Mouse (Mus musculus) liver, embryonic 15.5 days (tissue): ENCODE data around the gene Rasa2. TPM values are rescaled to one million over a fixed set of nuclear protein-coding genes. Genes with fewer than 3 reads are reported as not detected.
A peak's percentile ranks its signal among the peaks of the same experiment; 100 is the strongest.
"Not testable (repeated sequence)": the region's sequence is repeated elsewhere in the genome, so short reads cannot be mapped to it uniquely, and the experiment has no call there.

Experiments used
- ATAC-seq: fragments of 200-750 bp; cut with Nextera tagmentation; 2 replicates; pipeline ENCODE4 v1.8.0; 2017; ENCODE audit warnings: moderate number of reproducible peaks, mild to moderate bottlenecking, moderate library complexity; ENCODE audit not compliant: insufficient read depth
- H3K27ac ChIP-seq: fragments of 300-500 bp; sonication (generic); replicated peaks from 2 replicates; pipeline ENCODE4 v1.5.1; 2015; ENCODE audit warnings: mild to moderate bottlenecking, inconsistent platforms
- H3K27me3 ChIP-seq: fragments of 300-500 bp; sonication (generic); 2 replicates; pipeline ENCODE4 v1.6.1; 2015; ENCODE audit warnings: mild to moderate bottlenecking, inconsistent platforms
- H3K36me3 ChIP-seq: fragments of 300-500 bp; sonication (generic); replicated peaks from 2 replicates; pipeline ENCODE4 v1.6.1; 2015; ENCODE audit warnings: moderate library complexity, mild to moderate bottlenecking, inconsistent platforms
- H3K4me1 ChIP-seq: fragments of 300-500 bp; sonication (generic); replicated peaks from 2 replicates; pipeline ENCODE4 v1.6.1; 2015; ENCODE audit warnings: inconsistent platforms
- H3K4me2 ChIP-seq: fragments of 300-500 bp; sonication (generic); 2 replicates; pipeline ENCODE4 v1.6.1; 2015; ENCODE audit warnings: moderate library complexity, mild to moderate bottlenecking, inconsistent platforms
- H3K4me3 ChIP-seq: fragments of 300-500 bp; sonication (generic); replicated peaks from 2 replicates; pipeline ENCODE4 v1.5.1; 2015; ENCODE audit warnings: mild to moderate bottlenecking, inconsistent platforms
- H3K9ac ChIP-seq: fragments of 300-500 bp; sonication (generic); 2 replicates; pipeline ENCODE4 v1.6.1; 2015; ENCODE audit warnings: moderate library complexity, mild to moderate bottlenecking, inconsistent platforms
- H3K9me3 ChIP-seq: fragments of 300-500 bp; sonication (generic); replicated peaks from 2 replicates; pipeline ENCODE4 v1.6.1; 2016; ENCODE audit warnings: inconsistent platforms
- WGBS: fragments of 180-500 bp; shearing (Covaris S2); methylation state at CpG from one replicate; pipeline ENCODE4 v1.1.7; 2015; ENCODE audit warnings: mixed read lengths; ENCODE audit not compliant: insufficient replicate concordance; 5-methylcytosine and 5-hydroxymethylcytosine counted together
- polyA plus RNA-seq: library from polyadenylated mRNA; unstranded; fragments of >200 nt; fragmentation: Nextera tagmentation; extraction: Ambion mirVana; gene quantifications from 2 replicates; pipeline ENCODE4 v1.2.1, GENCODE M21; 2015

Gene Rasa2
- polyA plus RNA-seq, 1 experiment from 2014 or later: 2.2 TPM

- 45% methylated on average over 10 of the region's 10 CpGs for WGBS
- Histone ChIP-seq H3K9ac (no peak overlapping the region), H3K4me3 (no peak overlapping the region)
Measured at GRCm38 (mm10) chr9:96538916-96539315, 92.5 kb downstream of the Rasa2 start.

DNA sequence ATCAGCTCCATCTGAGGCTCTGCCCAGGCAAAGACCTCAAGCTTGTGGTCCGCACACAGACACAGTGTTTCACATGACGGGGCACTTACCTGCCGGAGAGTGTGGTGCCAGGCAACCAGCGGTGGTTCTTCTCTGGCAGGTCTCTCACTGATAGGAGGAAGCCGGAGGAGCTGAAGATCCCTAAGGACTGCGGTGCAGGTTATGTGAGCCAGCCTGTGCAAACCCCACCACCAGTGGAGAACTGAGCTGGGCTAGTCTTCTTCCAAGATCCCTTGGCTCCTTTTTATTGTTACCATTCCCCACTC, 93.8 kb downstream of the Rasa2 start:
- peaks cover 18% of the 10 kb centered on the region for H3K4me1 ChIP-seq
- no peaks in the 10 kb centered on the region for H3K9me3 ChIP-seq
- H3K27ac ChIP-seq: no peak overlapping the region
- no peaks in the 10 kb centered on the region for H3K27me3 ChIP-seq
- no peak overlapping the region for H3K9ac ChIP-seq
- no peak for ATAC-seq
- 87% methylated on average over 6 of the region's 6 CpGs for WGBS
- H3K4me3 ChIP-seq: no peak overlapping the region
- H3K4me2 ChIP-seq: peak overlapping the region; percentile 72; the same call in 1 of the 2 replicates
- 0 out of 2 replicates have a peak, but pooled peaks cover 9% of the 10 kb centered on the region for H3K36me3 ChIP-seq

More at GRCm38 (mm10) chr9:96538916-96539315, 92.5 kb downstream of the Rasa2 start:
- peaks cover 14% of the 10 kb centered on the region; the same call in 1 of the 2 replicates for H3K36me3 ChIP-seq
- no peak for ATAC-seq
- no peak overlapping the region for H3K27ac ChIP-seq
- peaks cover 13% of the 10 kb centered on the region for H3K4me1 ChIP-seq
- no peaks in the 10 kb centered on the region for H3K27me3 ChIP-seq
- no peak overlapping the region for H3K4me2 ChIP-seq
- no peaks in the 10 kb centered on the region for H3K9me3 ChIP-seq

DNA sequence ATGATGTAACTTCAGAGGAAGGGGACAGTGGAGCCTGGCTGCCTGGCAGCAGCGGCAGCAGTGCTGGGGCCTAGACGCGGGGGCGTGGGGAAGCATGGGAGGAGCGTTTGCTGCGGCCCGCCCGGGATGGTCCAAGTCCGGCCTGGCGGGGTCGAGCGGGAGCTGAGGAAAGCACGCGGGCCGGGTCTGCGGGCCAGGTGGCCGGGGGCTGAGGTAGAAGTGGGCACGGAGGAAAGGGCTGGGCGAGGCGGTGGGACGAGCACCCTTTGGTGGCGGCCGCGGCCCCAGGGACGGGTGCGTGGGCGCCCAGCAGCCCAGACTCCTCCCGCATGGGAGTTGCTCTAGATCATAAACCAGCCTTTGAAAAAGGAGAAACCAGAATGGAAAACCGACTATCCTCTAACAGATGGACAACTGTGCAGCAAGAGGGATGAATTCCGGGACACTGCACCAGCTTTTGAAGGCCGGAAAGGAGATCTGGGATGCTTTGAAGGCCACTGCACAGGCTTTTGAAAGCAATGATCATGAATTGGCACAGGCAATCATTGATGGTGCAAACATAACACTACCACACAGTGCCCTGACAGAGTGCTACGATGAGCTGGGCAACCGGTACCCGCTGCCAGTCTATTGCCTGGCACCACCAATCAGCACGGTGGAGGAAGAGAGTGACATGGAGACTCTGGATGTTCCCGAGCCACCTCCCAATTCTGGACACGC, 94.4 kb downstream of the Rasa2 start:
- Histone ChIP-seq H3K27ac (0 out of 2 replicates have a peak overlapping the region, but pooled peaks have one; percentile 41), H3K4me1 (peaks cover 20% of the 10 kb centered on the region), H3K36me3 (0 out of 2 replicates have a peak, but pooled peaks cover 8% of the 10 kb centered on the region), H3K4me2 (peak overlapping the region; percentile 72), H3K27me3 (no peaks in the 10 kb centered on the region), H3K4me3 (peak overlapping the region; percentile 59), H3K9me3 (no peaks in the 10 kb centered on the region), H3K9ac (peak overlapping the region; percentile 55; the same call in 1 of the 2 replicates)
- 31% methylated on average over 37 of the region's 37 CpGs for WGBS
- ATAC-seq: peak; percentile 80

DNA sequence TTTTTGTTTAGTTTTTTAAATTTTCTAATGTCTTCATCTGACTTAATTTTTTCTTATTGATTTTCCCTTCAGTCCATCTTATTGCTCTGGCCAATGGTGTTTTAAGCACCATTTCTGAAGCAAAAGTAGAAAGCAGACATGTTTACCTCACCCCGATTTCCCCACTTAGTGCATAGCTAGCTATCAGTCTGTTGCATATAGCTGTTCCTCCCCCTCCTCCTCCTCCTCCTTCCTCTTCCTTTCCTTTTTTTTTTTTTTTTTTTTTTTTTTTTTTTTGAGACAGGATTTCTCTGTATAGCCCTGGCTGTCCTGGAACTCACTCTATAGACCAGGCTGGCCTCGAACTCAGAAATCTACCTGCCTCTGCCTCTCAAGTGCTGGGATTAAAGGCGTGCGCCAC, 95.3 kb downstream of the Rasa2 start:
- not testable (repeated sequence) for H3K9me3 ChIP-seq, H3K27ac ChIP-seq, ATAC-seq, H3K36me3 ChIP-seq, H3K4me3 ChIP-seq, H3K4me2 ChIP-seq, H3K9ac ChIP-seq, H3K27me3 ChIP-seq
- 72% methylated on average over 4 of the region's 4 CpGs for WGBS
- H3K4me1 ChIP-seq: peaks cover 20% of the 10 kb centered on the region

DNA sequence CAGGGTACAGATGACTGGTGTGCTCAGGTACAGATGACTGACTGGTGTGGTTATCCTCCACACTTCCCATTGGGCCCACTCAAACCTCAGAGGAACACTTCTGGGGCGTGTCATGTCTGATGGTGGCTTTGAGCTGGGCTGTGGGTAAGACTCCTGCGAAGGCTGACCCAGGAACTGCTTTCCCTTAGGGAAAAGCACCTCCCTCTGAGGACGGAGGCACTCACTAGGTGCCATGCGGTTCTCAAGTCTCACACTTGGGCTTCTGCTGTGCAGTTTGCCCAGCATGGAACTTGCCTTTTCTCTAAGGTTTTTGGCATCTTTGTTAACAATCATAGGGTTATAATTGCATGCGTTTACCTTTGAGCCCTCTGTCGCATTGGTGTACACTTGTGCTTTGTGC, 96.0 kb downstream of the Rasa2 start:
- no peaks in the 10 kb centered on the region for H3K9me3 ChIP-seq
- H3K27ac ChIP-seq: no peak overlapping the region
- H3K4me2 ChIP-seq: no peak overlapping the region
- H3K4me3 ChIP-seq: no peak overlapping the region
- ATAC-seq: no peak
- H3K4me1 ChIP-seq: peaks cover 20% of the 10 kb centered on the region
- no peak overlapping the region for H3K9ac ChIP-seq
- no peaks in the 10 kb centered on the region for H3K27me3 ChIP-seq
- 65% methylated on average over 6 of the region's 6 CpGs for WGBS
- H3K36me3 ChIP-seq: no peaks in the 10 kb centered on the region

- no peak for ATAC-seq
- H3K27ac ChIP-seq: no peak overlapping the region
- no peaks in the 10 kb centered on the region for H3K36me3 ChIP-seq
- no peak overlapping the region for H3K9ac ChIP-seq
- H3K4me1 ChIP-seq: peaks cover 20% of the 10 kb centered on the region
- no peak overlapping the region for H3K4me3 ChIP-seq
- no peaks in the 10 kb centered on the region for H3K27me3 ChIP-seq
- H3K9me3 ChIP-seq: no peaks in the 10 kb centered on the region
- no peak overlapping the region for H3K4me2 ChIP-seq
- WGBS: 57% methylated on average over 4 of the region's 4 CpGs
Measured at GRCm38 (mm10) chr9:96534256-96534655, 97.2 kb downstream of the Rasa2 start.

- Histone ChIP-seq H3K27ac (no peak overlapping the region), H3K4me1 (peaks cover 20% of the 10 kb centered on the region), H3K4me2 (no peak overlapping the region), H3K9me3 (no peaks in the 10 kb centered on the region), H3K4me3 (no peak overlapping the region), H3K9ac (no peak overlapping the region), H3K27me3 (no peaks in the 10 kb centered on the region), H3K36me3 (no peaks in the 10 kb centered on the region)
- no peak for ATAC-seq
- whole genome bisulfite sequencing: 56% methylated on average over 6 of the region's 6 CpGs
Measured at GRCm38 (mm10) chr9:96533476-96533875, 97.9 kb downstream of the Rasa2 start.

- Histone ChIP-seq H3K27me3 (no peaks in the 10 kb centered on the region), H3K27ac (no peak overlapping the region), H3K4me2 (no peak overlapping the region), H3K9ac (no peak overlapping the region), H3K4me3 (no peak overlapping the region), H3K9me3 (no peaks in the 10 kb centered on the region), H3K36me3 (no peaks in the 10 kb centered on the region), H3K4me1 (peaks cover 19% of the 10 kb centered on the region)
- 65% methylated on average over 4 of the region's 4 CpGs for WGBS
- no peak for ATAC-seq
Measured at GRCm38 (mm10) chr9:96532531-96532930, 98.9 kb downstream of the Rasa2 start.

DNA sequence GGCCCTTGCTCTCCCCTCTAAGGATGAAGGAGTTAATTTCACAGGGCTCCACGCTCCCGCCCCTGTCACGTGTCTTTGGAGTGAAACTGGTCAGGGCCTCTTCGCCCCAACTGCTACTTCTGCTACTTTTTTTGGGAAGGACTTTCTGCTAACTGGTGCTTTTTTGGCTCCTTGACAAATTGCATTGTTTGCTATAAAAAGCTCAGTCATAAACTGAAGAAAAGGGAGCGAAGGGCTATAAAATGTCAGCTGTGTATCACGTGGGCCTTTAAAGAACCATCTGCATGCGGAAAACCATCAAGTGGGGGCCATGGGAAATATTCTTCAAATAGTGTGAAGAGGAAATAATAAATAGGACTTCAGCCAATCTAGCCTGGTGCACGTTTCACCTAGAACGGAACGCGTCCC, 100.7 kb downstream of the Rasa2 start:
- H3K4me2 ChIP-seq: no peak overlapping the region
- no peaks in the 10 kb centered on the region for H3K9me3 ChIP-seq
- H3K36me3 ChIP-seq: no peaks in the 10 kb centered on the region
- H3K27me3 ChIP-seq: no peaks in the 10 kb centered on the region
- 0 out of 2 replicates have a peak, but pooled peaks cover 7% of the 10 kb centered on the region for H3K4me1 ChIP-seq
- no peak overlapping the region for H3K4me3 ChIP-seq
- H3K27ac ChIP-seq: no peak overlapping the region
- 64% methylated on average over 11 of the region's 11 CpGs for WGBS
- ATAC-seq: no peak
- no peak overlapping the region for H3K9ac ChIP-seq

DNA sequence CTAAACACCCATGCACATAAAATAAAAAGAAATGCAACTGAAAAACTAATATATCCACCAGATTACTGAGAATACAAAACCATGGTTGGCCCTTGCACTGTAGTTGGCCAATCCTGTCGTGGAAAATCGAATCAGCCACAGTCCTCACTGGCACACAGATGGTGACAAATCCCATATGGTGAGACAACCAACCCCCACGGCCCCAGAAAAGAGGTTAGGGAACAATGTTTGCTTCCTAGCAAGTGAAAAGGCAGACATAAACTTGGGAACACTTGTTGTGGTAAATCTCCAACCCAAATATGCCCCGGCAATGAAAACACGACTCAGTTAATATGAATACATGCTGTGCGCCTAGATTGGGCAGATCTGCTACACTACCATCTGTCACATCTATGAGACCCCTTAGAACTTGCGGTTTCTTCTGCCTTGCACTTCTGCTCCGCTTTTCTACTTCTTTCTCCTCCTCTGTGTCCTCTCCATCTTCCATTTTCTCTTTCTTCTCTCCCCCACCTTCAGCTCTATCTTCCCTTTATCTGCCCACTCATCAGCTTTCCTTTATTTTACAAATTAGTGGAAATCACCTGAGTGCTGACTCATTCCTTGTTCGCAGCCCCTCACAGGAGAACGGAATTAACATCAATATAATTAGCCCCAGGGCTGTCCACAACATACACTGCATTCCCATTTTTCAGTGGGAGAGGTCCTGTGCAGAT, 101.3 kb downstream of the Rasa2 start:
- WGBS: 64% methylated on average over 10 of the region's 10 CpGs
- H3K4me3 ChIP-seq: no peak overlapping the region
- no peak for ATAC-seq

GRCm38 (mm10) chr9:96526011-96526410, 105.4 kb downstream of the Rasa2 start:
- H3K9ac ChIP-seq: no peak overlapping the region
- H3K36me3 ChIP-seq: no peaks in the 10 kb centered on the region
- no peak overlapping the region for H3K4me3 ChIP-seq
- ATAC-seq: no peak
- WGBS: 43% methylated on average over 4 of the region's 4 CpGs
- no peak overlapping the region for H3K4me2 ChIP-seq
- H3K27me3 ChIP-seq: no peaks in the 10 kb centered on the region
- H3K4me1 ChIP-seq: no peaks in the 10 kb centered on the region; the same call in 1 of the 2 replicates
- H3K9me3 ChIP-seq: no peaks in the 10 kb centered on the region
- no peak overlapping the region for H3K27ac ChIP-seq

More for the DNA sequence above, 101.3 kb downstream of the Rasa2 start:
- Histone ChIP-seq H3K27me3 (no peaks in the 10 kb centered on the region), H3K36me3 (no peaks in the 10 kb centered on the region), H3K4me1 (peaks cover 7% of the 10 kb centered on the region; the same call in 1 of the 2 replicates), H3K27ac (no peak overlapping the region), H3K9ac (no peak overlapping the region), H3K4me2 (no peak overlapping the region), H3K9me3 (no peaks in the 10 kb centered on the region)
